Mouse (Mus musculus): Measurements from ENCODE around the gene Sec11a.

DNA sequence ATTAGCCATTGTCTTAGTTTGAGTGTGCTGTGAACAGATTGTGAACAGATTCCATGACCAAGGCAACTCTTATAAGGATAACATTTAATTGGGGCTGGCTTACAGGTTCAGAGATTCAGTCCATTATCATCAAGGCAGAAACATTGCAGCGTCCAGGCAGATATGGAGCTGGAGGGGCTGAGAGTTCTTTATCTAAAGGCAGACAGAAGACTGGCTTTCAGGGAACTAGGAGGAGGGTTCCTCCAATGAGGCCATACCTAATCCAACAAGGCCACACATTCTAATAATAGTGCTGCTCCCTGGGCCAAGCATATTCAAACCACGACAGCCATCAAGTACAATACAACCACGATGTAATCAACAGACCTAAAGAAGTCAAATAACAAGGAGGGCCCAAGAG lies 11.4 kb upstream of the Sec11a start:
- no peak for TF ChIP-seq CTCF (IDR thresholded peaks at IDR 0.05; ENCODE audit: borderline replicate concordance, insufficient read depth, low read length)
- no peak for TF ChIP-seq POLR2A (IDR thresholded peaks at IDR 0.05; ENCODE audit: low read depth, low read length)
